Mouse (Mus musculus): ENCODE results near the gene Tnrc6b.

Tnrc6b gene

DNA sequence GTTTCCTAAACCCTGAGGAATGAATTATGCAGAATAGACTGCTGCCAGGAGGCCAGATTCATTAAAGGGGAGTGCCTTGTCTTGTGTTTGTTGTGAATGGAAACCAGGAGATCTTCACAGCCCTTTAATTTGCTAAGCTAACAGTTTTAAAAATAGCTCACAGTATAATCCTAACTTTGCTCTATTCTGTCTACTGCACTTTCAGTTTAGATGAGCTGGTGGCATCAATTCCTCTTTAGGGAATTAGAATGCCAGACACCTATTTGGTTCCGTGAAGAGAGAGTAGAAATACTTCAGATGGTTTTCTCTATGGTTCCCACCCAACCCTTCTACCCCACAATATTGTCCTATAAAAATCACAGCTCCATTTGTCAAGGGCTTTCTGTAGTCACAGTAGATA lies 74.6 kb downstream of the Tnrc6b start:
- no peak for DNase-seq (ENCODE audit: low read depth, low spot score)

DNA sequence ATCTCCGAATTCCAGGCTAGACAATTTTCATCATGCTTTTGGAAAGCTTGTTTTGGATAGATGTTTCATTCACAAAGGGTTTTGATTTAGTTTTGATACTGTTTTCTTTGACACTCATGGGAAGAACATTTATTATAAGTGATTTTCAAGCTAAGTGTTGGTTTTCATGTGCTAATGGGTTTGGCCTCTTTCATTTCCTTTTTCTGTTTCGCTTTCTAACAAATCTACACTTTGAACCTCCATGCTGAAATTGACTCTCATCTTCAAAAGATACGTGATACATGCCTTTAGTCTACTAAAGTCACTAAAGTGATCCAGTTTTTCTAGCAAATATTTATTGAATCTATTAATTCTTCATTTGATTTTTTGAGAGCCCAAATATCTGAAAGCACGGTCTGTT lies 76.6 kb downstream of the Tnrc6b start:
- no peak for DNase-seq (ENCODE audit: low read depth, low spot score)

DNA sequence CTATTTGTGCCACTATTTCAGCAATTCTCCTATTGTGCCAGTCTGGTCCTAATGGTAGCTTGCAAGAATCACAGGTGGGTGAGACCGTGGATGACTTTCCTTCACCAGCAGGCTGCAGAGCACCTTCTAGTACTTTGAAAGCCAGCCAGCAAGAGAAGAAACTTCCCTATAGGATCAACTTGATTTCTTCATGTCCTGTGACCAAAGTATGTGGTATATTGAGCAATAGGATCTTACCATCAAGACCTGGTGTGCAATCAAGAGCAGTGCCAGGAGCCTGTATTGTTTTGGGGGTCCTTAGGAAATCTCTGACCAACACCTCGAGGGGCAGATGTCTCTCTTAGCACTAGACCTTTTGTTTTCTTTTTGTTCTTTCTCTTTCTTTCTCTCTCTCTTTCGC lies 81.4 kb downstream of the Tnrc6b start:
- DNase-seq (ENCODE audit: low read depth, low spot score): no peak

DNA sequence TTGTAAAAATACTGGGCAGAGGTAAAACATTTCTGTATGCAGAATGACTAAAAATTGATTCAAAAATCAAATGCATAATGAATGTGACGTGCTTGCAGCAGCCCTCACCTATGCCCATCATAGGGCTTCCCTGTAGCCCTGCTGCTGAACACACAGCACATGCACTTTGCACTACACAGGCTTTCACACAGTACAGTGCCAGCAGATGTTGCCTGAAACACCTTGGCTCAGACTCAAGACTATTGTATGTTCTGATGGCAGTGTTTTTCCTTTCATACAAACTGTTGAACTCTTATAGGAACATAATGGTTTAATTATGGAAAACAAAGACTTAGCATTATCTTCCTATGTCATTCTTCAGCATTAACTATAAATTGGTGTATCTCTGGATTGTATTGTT lies 84.0 kb downstream of the Tnrc6b start:
- DNase-seq (ENCODE audit: low read depth, low spot score): no peak

DNA sequence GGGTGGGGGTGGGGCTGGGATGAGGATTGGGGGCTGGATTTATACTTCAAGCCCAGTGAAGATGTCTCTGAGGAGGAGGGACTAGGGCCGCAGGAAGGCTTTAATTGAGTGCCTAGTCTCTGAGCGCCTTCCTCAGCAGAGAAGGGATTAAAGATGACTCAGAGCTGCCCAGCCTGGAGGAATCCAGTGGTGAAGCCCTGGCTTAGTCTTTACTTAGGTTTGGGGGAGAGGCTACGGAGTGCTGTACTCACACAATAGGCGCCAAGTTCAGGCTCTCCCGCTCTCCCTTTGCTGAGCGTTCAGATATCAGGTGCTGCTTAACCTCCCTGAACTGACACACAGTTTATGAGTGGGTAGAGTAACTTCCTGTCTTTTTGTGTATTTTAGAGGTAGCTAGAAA lies 86.6 kb downstream of the Tnrc6b start:
- DNase-seq (ENCODE audit: low read depth, low spot score): peak; percentile 69

DNA sequence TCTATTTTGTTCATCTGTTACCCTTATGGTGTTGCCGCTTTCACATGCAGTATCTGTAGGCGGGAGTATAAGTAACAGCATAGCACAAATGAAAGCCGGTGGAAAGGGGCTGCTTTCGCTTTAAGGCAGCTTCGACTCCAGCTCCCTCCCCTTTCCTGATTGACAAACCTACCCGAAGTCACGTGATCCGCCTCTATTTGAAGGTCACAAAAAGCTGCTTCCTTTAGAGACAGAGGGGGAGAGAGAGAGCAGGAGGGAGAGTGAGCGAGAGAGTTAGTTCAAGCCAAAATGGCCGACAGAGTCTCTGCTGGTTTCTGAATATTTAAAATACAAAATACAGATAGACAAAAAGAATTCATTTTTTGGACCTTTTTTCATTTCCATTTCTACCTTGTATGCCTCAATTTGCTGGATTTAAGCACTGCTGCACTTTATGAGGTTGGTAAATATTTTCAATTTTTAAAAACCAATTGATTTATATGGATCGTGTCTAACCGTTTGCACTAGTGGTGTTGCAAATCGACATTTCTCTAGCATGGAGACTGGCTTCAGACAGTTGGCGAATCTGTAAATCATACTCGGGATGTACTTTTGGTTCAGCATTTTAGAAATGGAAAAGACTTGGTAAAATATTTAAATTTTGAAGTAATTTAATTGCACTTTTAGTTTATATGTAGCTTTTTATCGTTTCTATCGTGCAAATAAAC lies 87.4 kb downstream of the Tnrc6b start:
- peak; percentile 96 for DNase-seq (ENCODE audit: low read depth, low spot score)

DNA sequence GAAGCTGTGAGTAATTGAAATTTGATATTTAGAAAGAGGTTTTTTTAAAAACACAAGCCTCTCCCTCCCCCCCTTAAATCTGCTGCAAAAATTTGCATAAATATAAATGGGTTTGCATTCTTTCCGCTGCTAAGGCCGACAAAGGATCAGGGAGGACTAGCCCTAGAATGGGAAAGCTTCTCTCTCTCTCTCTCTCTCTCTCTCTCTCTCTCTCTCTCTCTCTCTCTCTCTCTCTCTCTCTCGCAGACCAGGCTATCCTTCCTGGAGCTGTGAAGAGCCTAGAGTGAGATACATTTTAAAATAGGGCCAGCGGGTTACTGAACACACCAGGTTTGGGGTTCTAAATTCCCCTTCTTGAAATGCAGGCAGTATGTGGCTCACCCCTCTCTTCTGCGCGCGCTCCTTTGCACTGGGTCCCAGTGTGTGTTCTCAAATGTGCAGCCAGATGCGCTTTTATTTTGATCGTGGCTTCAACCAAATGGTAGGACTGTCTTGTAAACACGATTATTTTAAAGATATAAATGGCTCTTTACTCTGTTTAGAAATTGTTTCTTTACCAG lies 88.0 kb downstream of the Tnrc6b start:
- DNase-seq (ENCODE audit: low read depth, low spot score): peak; percentile 66

DNA sequence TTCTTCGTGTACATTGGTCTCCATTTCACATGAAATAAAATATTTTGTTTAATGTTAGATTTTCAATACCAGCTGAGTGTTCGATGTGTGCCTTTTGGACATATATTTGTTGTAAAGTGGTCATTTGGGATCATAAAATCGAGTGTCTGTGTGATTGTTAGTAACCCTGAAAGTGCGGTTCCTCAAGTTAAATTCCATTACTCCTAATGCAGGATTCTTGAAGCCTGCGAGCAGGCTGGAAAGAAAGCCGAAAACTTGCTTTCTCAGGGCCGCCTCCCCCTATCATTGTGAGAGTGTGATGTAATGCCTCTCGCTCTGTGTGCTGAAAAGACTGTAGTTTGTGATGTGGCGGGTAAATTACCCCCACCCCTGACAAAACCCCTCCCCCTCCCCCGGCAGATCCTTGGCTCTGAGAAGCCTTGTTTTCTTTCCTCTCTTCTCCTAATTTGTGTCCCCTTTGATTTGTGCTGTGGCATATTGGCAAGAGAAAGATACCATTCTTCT lies 88.6 kb downstream of the Tnrc6b start:
- DNase-seq (ENCODE audit: low read depth, low spot score): peak; percentile 70

DNA sequence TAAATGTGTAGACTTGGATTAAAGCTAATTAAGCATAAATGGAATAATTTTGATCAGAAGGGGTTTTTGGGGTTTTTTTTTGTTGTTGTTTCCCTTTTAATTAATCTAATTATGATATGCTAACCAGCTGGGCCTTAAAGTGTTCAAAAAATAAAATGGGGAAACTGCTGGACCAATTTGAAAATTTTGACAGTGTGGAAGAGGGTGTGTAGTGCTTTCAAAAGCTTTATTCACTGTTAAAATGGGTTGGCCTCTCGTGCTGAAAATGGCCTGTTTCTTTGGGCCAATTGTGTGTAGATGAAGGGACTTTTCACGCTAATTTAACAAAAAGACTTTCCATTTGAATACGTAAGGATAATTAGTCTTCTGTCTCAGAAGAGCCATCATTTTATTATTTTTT lies 89.1 kb downstream of the Tnrc6b start:
- DNase-seq (ENCODE audit: low read depth, low spot score): peak; percentile 35

DNA sequence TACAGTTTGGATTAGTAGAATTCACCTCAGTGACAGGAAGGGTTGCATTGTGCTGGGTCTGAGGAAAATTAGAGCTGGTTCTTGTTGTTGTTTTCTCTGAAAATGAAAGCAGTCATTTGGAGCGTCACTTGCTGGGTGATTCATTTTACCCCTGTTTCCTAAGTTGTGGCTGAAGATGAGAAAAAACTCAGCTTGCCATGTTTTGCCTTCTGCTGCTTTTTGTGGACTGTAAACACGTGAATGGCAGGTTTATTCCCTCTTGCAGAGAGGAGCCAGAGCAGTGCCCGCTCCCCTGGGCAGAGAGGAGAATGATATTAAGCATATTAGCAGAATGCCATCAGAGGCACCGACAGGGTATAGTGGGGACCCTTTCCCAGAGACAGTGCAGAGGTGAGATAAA lies 89.7 kb downstream of the Tnrc6b start:
- peak; percentile 75 for DNase-seq (ENCODE audit: low read depth, low spot score)

DNA sequence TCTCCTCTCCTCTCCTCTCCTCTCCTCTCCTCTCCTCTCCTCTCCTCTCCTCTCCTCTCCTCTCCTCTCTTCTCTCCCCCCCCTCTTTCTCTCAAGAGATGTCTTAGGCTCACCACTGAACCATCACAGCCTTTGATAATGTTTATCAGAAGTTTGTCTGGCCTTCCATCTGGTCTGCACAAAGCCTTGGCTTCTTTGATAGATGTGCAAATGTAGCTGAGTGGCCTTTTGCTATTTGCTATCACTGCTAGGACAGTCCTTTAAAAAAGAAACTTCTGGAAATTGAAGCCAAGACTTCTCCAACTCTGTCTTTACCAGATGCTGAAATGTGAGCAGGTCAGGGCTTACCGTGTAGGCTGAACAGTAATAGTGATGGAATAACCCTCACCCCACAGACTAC lies 90.5 kb downstream of the Tnrc6b start:
- no peak for DNase-seq (ENCODE audit: low read depth, low spot score)

DNA sequence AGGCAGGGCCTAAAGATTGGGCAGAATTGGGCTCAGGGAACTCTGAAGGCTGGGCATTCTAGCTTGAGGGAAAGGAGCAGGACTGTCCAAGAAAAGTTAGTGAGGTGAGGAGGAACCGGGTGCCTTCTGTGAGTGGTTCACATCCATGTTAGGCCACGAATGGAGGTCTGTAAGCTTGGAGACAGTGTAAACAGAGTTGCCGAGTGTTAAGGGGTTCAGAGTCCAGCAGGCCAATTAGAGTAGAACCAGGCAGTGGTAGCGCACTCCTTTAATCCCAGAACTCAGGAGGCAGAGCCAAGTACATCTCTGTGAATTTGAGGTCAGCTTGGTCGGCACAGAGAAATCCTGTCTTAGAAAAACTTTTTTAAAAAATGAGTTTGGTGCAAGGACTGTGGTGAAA lies 96.0 kb downstream of the Tnrc6b start:
- DNase-seq (ENCODE audit: low read depth, low spot score): no peak

DNA sequence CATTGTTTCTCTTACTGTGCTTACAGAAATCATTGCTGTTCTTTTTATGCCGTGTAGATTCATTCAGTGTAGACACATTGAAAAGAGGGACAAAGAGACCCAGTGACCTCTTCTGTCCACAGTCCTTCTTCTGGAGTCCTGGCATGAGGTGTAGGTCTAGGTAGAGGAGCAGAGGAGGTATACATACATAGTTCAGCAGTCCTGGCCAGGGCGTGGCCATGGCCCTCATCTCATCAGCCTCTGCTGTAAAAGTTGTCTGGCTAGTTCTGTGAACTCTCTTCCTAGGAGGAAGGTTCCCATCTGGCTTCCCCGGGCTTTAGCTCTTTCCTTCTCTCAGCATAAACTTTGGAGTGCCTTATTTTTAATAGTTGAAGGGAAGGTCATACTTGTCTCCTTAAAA lies 99.1 kb downstream of the Tnrc6b start:
- DNase-seq (ENCODE audit: low read depth, low spot score): no peak

DNA sequence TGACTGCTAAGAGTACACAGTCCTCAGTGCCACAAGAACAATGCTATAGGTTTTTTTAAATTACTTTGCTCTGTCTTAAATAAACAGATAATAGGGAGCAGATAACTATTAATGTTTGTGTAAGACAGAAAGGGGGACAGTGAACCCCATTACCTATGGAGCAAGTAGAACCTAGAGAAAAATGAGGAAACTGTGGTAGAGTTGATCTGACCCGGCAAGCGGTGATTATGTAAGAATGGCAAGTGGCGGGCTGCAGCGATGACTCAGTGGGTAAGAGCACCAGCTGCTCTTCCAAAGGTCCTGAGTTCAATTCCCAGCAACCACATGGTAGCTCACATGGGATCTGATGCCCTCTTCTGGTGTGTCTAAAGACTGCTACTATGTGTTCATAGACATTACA lies 101.7 kb downstream of the Tnrc6b start:
- no peak for DNase-seq (ENCODE audit: low read depth, low spot score)

DNA sequence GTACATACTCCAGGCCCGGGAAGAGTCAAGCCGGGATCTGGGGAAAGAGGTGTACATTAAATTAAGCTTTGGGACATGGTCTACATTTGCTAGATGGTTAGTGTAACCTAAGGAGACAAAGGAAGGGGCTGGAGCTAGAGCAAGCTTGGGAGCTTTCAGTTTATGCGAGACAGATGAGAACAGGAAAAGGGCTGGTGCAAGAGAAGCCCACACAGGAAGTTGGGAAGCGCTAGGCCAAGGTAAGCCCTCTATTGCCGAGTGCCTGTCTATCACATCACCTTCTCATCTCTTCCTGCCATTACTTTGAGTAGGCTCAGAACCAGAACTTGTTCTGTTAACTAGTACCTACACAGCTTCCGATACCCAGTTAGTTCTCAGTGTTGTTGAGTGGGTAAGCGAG lies 103.7 kb downstream of the Tnrc6b start:
- DNase-seq (ENCODE audit: low read depth, low spot score): peak; percentile 65

DNA sequence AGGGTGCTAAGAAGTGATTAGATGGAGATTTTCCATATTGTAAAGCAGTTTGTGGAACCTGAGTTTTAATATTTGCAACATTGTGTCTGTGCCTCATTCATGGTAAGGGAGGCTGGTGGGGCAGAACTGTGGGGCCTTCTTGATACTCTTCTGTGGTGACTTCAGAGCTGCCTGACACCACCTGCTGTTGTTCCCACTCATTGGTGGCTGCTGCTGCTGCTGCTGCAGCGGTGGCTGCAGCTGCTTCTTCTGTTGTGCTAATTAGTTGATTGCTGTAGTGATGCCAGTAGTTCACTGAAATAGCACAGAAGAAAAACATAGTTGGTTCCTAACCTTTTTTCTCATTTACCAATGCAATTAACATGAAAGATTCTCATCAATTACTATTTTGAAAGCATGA lies 111.2 kb downstream of the Tnrc6b start:
- DNase-seq (ENCODE audit: low read depth, low spot score): no peak

DNA sequence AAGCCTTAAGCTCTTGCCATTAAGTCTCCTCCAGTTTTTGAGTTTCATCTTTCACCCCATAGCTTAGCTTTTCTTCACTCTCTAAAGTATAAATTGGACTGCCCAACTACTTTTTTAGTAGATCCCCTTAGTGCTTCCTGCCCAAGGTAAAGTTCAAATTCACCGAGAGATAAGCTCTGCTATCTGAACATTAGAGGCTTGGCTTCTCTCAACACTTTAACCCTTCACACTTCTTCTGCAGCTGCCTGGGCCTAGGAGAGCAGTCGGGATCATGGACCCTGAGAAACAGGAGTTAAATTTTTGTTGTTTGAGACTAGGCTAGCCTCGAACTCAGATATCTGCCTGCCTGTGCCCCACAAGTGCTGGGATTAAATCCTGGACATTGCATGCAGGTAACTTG lies 120.1 kb downstream of the Tnrc6b start:
- no peak for DNase-seq (ENCODE audit: low read depth, low spot score)

DNA sequence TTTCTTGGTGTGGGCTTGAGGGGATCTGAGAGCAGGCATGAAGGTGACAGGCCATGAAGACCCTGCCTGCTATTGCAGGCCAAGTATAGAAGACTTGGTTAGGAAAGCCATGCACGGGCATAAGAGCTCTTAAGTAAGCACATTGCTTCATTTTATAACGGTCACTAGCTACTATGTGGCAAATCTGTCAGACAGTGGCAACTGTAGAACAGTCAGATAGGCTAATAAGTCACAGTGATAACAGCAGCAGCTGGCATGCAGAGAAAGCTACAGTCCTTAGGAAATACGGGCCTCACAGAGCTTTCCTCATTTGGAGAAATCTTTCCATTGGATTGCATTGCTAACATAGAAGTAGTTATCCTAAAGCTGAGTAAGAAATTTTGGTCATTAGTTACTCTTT lies 121.7 kb downstream of the Tnrc6b start:
- no peak for DNase-seq (ENCODE audit: low read depth, low spot score)

DNA sequence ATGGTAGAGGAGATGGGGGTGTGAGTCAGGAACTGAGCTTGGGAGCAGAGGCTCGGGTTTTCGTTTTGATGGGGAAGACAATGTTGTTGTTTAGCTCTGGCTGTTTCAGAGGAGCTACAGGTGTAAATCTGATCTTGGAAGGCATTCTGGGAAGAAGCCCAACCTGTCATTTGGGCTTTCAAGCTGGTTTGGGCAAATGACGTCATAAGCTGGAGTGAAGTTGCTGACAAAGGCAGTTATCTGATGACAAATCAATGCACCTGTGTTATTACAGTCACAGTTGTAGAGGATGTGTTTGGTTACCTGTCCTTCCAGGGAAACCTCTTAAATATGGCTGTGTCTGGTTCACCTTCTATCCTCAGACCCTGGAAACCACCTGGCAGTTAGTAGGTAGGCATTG lies 125.1 kb downstream of the Tnrc6b start:
- peak; percentile 24 for DNase-seq (ENCODE audit: low read depth, low spot score)

DNA sequence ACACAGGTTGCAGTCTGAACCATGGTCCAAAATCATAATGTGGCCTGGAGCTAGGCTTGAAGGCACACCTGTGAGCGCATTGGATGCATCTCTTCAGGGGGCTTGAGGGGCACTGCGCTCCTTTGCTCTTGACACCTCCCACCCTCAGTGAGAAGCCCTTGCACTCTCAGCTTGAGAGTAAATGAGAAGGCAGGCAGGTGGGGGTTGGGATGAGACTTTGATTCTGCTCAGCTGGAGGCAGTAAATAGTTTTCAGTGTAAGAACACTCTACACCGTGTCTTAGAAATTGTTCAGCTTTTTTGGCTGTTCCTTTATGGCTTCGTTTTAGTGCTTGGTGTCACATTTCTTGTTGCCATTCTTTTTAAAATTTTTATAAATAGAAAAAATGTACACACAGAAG lies 127.7 kb downstream of the Tnrc6b start:
- no peak for DNase-seq (ENCODE audit: low read depth, low spot score)

DNA sequence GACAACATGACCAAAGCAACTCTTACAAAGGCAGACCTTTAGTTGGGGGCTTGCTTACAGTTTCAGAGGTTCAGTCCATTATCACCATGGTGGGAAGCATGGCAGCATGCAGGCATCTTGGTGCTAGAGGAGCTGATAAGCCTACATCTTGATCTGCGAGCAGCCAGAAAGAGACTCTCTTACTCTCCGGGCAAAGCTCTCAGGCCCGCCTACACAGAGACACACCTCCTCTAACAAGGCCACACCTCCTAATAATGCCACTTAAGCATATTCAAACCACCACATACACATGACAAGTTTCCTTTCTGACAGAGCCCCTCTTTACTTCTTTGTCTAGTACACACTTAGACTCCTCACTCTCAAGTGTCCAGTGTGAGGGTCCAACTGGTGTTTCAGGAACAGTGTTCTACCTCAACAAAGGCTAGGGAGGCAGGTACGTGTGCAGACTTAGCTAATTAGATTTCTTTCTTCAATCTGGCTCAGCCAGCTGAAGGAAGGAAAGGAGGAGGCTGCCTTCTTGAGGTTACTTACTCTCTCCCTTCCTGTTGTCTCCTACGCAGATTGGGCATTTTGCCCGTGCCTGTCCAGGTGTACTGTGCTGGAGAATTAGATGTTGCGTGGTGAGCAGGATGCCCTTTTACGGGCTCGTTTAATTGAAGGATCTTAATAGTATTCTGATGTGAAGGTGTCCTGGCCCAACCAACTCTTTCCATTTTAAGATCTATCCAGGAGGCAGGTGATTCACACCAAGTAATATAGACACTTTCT lies 128.7 kb downstream of the Tnrc6b start:
- DNase-seq (ENCODE audit: low read depth, low spot score): peak; percentile 34

DNA sequence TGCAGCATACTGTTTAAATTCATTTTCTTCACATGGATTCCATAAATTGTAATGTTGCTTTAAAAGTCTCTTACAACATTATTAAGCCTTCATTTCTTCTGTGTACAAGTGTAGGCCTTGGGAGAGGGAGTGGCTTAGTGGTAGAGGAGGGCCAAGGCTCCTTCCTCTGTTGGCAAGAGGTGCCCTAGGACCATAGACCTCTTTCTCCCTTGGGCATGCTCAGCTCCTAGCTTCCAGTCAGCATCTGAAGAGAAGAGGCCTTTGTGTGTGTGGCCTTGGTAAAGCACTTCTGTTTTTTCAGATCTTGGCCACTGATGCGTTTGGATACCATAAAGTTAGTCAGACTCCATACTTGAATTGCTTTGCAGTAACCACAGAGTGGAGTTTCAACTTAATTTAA lies 133.1 kb downstream of the Tnrc6b start:
- DNase-seq (ENCODE audit: low read depth, low spot score): no peak

DNA sequence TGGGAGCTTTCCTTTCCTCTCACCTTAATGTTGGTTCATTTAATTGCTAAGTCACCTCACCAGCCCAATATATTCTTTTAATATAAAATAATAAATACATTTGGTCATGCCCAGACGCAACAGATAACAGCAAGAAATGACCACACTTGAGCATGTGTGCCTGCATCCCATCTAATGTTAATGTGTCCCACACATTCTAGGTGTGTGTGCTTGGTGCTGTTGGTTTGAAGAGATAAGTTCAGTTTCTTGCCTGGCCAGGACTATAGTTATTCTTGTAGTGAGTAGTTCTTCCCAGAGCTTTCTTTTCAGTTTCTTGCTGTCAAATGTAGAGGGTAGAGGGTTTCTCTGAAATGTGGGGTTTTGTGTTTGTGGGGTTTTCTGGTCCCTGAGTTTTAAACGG lies 133.8 kb downstream of the Tnrc6b start:
- DNase-seq (ENCODE audit: low read depth, low spot score): no peak
